Mouse (Mus musculus) erythroblast, adult 5-6 weeks (primary cell): ENCODE measurements around the gene Sh3pxd2b. TPM values are rescaled to one million over a fixed set of nuclear protein-coding genes. Genes with fewer than 3 reads are reported as not detected.

Experiments
- ATAC-seq: replicated peaks from 2 replicates; pipeline ENCODE4 v1.8.0; 2016; ENCODE audit warnings: moderate number of reproducible peaks, mild to moderate bottlenecking, moderate TSS enrichment, inconsistent platforms; ENCODE audit not compliant: poor library complexity, low FRiP score, severe bottlenecking
- total RNA-seq, 2 experiments: library from RNA; stranded (forward) in 1 of 2; stranded (reverse) in 1 of 2; fragments of 150-400 nt in 1 of 2; fragments of 200-764, 138-1000 nt in 1 of 2; gene quantifications; 2 replicates each; pipeline versions ENCODE4 v1.2.3 to v1.2.4; 2015 to 2017; ENCODE audit warnings: low replicate concordance in 2 of 2

Sh3pxd2b gene
- total RNA-seq, 2 experiments from 2014 or later, result 0.85 to 0.96 TPM

GRCm38 (mm10) chr11:32339131-32339531, 8.5 kb upstream of the Sh3pxd2b start:
- ATAC-seq, result no peak

GRCm38 (mm10) chr11:32340476-32341473, 6.8 kb upstream of the Sh3pxd2b start:
- peak; percentile 67 for ATAC-seq

GRCm38 (mm10) chr11:32342770-32343191, 4.8 kb upstream of the Sh3pxd2b start:
- peak; percentile 41; the same call in 1 of the 2 replicates for ATAC-seq

GRCm38 (mm10) chr11:32343350-32343749, 4.3 kb upstream of the Sh3pxd2b start:
- ATAC-seq, result no peak

- ATAC-seq, result no peak
Measured at GRCm38 (mm10) chr11:32345504-32346297, 1.9 kb upstream of the Sh3pxd2b start.

- no peak for ATAC-seq
Measured at GRCm38 (mm10) chr11:32347264-32347606, 385 bp upstream of the Sh3pxd2b start.

GRCm38 (mm10) chr11:32348433-32349283, 1.0 kb downstream of the Sh3pxd2b start:
- no peak for ATAC-seq

- ATAC-seq, result no peak
Measured at GRCm38 (mm10) chr11:32349284-32349953, 1.8 kb downstream of the Sh3pxd2b start.

- no peak for ATAC-seq
Measured at GRCm38 (mm10) chr11:32352946-32353345, 5.3 kb downstream of the Sh3pxd2b start.

GRCm38 (mm10) chr11:32355377-32355776, 7.8 kb downstream of the Sh3pxd2b start:
- ATAC-seq, result no peak

- no peak for ATAC-seq
Measured at GRCm38 (mm10) chr11:32357686-32358085, 10.1 kb downstream of the Sh3pxd2b start.

- ATAC-seq, result no peak
Measured at GRCm38 (mm10) chr11:32358399-32358798, 10.8 kb downstream of the Sh3pxd2b start.

GRCm38 (mm10) chr11:32359566-32359965, 11.9 kb downstream of the Sh3pxd2b start:
- ATAC-seq, result no peak

- ATAC-seq, result no peak
Measured at GRCm38 (mm10) chr11:32361774-32362173, 14.2 kb downstream of the Sh3pxd2b start.

GRCm38 (mm10) chr11:32363188-32363587, 15.6 kb downstream of the Sh3pxd2b start:
- ATAC-seq, result no peak

- ATAC-seq, result no peak
Measured at GRCm38 (mm10) chr11:32363610-32364220, 16.1 kb downstream of the Sh3pxd2b start.

GRCm38 (mm10) chr11:32364375-32364774, 16.8 kb downstream of the Sh3pxd2b start:
- no peak for ATAC-seq

GRCm38 (mm10) chr11:32365498-32365897, 17.9 kb downstream of the Sh3pxd2b start:
- no peak for ATAC-seq

- ATAC-seq, result no peak
Measured at GRCm38 (mm10) chr11:32367056-32367455, 19.4 kb downstream of the Sh3pxd2b start.
